Mouse (Mus musculus): ENCODE data around the gene Trex2.

- TF ChIP-seq CTCF (IDR thresholded peaks at IDR 0.05; ENCODE audit: borderline replicate concordance, insufficient read depth, low read depth, low read length), result no peak
- TF ChIP-seq POLR2A (IDR thresholded peaks at IDR 0.05; ENCODE audit: borderline replicate concordance, insufficient read depth, low read length), result no peak
These were observed 34.2 kb downstream of the Trex2 start for GRCm38 (mm10) chrX:73400951-73401350.

Data from cerebellum, adult 2 months (tissue).